Mouse (Mus musculus): ENCODE results near the gene Sobp. TPM values are rescaled to one million over a fixed set of nuclear protein-coding genes. Genes with fewer than 3 reads are reported as not detected.
A peak's percentile ranks its signal among the peaks of the same experiment; 100 is the strongest.

The Sobp gene
- polyA plus RNA-seq, 1 experiment, result 1.8 TPM

GRCm38 (mm10) chr10:43159333-43159732 lies 15.0 kb downstream of the Sobp start:
- Histone ChIP-seq H3K27me3 (ENCODE audit: control insufficient read depth, insufficient read depth, low read length) (no peaks in the 10 kb centered on the region), H3K27ac (ENCODE audit: control insufficient read depth, insufficient read depth, low read depth, low read length) (no peak overlapping the region), H3K4me1 (ENCODE audit: control insufficient read depth, insufficient read depth, low read length) (no peaks in the 10 kb centered on the region; the same call in 1 of the 2 replicates), H3K36me3 (ENCODE audit: control insufficient read depth, insufficient read depth, low read length) (no peaks in the 10 kb centered on the region), H3K4me3 (ENCODE audit: control insufficient read depth, low read depth, low read length) (no peak overlapping the region)
- TF ChIP-seq CTCF (IDR thresholded peaks at IDR 0.05; ENCODE audit: control insufficient read depth, insufficient read depth, insufficient replicate concordance, low read depth, low read length), result no peak
- TF ChIP-seq POLR2A (IDR thresholded peaks at IDR 0.05; ENCODE audit: control insufficient read depth, low read depth, low read length), result no peak

- no peaks in the 10 kb centered on the region for H3K27me3 ChIP-seq (ENCODE audit: control insufficient read depth, insufficient read depth, low read length)
- no peaks in the 10 kb centered on the region; the same call in 1 of the 2 replicates for H3K4me1 ChIP-seq (ENCODE audit: control insufficient read depth, insufficient read depth, low read length)
- H3K36me3 ChIP-seq (ENCODE audit: control insufficient read depth, insufficient read depth, low read length), result no peaks in the 10 kb centered on the region
- H3K27ac ChIP-seq (ENCODE audit: control insufficient read depth, insufficient read depth, low read depth, low read length), result no peak overlapping the region
- TF ChIP-seq POLR2A (IDR thresholded peaks at IDR 0.05; ENCODE audit: control insufficient read depth, low read depth, low read length), result no peak
- TF ChIP-seq CTCF (IDR thresholded peaks at IDR 0.05; ENCODE audit: control insufficient read depth, insufficient read depth, insufficient replicate concordance, low read depth, low read length), result no peak
- H3K4me3 ChIP-seq (ENCODE audit: control insufficient read depth, low read depth, low read length), result no peak overlapping the region
Observed at GRCm38 (mm10) chr10:43158917-43159316, 15.4 kb downstream of the Sobp start.

GRCm38 (mm10) chr10:43155046-43155560 lies 19.2 kb downstream of the Sobp start:
- Histone ChIP-seq H3K36me3 (ENCODE audit: control insufficient read depth, insufficient read depth, low read length) (no peaks in the 10 kb centered on the region), H3K4me3 (ENCODE audit: control insufficient read depth, low read depth, low read length) (peak overlapping the region; percentile 74), H3K4me1 (ENCODE audit: control insufficient read depth, insufficient read depth, low read length) (no peaks in the 10 kb centered on the region; the same call in 1 of the 2 replicates), H3K27ac (ENCODE audit: control insufficient read depth, insufficient read depth, low read depth, low read length) (peak overlapping the region; percentile 5; the same call in 1 of the 2 replicates), H3K27me3 (ENCODE audit: control insufficient read depth, insufficient read depth, low read length) (no peaks in the 10 kb centered on the region)
- TF ChIP-seq CTCF (IDR thresholded peaks at IDR 0.05; ENCODE audit: control insufficient read depth, insufficient read depth, insufficient replicate concordance, low read depth, low read length), result no peak
- TF ChIP-seq POLR2A (IDR thresholded peaks at IDR 0.05; ENCODE audit: control insufficient read depth, low read depth, low read length), result no peak; the same call in 1 of the 2 replicates

- TF ChIP-seq CTCF (IDR thresholded peaks at IDR 0.05; ENCODE audit: control insufficient read depth, insufficient read depth, insufficient replicate concordance, low read depth, low read length) (no peak), POLR2A (IDR thresholded peaks at IDR 0.05; ENCODE audit: control insufficient read depth, low read depth, low read length) (no peak)
- no peak overlapping the region for H3K27ac ChIP-seq (ENCODE audit: control insufficient read depth, insufficient read depth, low read depth, low read length)
- no peaks in the 10 kb centered on the region for H3K27me3 ChIP-seq (ENCODE audit: control insufficient read depth, insufficient read depth, low read length)
- no peaks in the 10 kb centered on the region for H3K36me3 ChIP-seq (ENCODE audit: control insufficient read depth, insufficient read depth, low read length)
- no peaks in the 10 kb centered on the region; the same call in 1 of the 2 replicates for H3K4me1 ChIP-seq (ENCODE audit: control insufficient read depth, insufficient read depth, low read length)
- no peak overlapping the region for H3K4me3 ChIP-seq (ENCODE audit: control insufficient read depth, low read depth, low read length)
Observed at GRCm38 (mm10) chr10:43152643-43153042, 21.7 kb downstream of the Sobp start.

- no peak overlapping the region for H3K27ac ChIP-seq (ENCODE audit: control insufficient read depth, insufficient read depth, low read depth, low read length)
- no peaks in the 10 kb centered on the region for H3K27me3 ChIP-seq (ENCODE audit: control insufficient read depth, insufficient read depth, low read length)
- TF ChIP-seq CTCF (IDR thresholded peaks at IDR 0.05; ENCODE audit: control insufficient read depth, insufficient read depth, insufficient replicate concordance, low read depth, low read length) (no peak), POLR2A (IDR thresholded peaks at IDR 0.05; ENCODE audit: control insufficient read depth, low read depth, low read length) (no peak)
- H3K4me1 ChIP-seq (ENCODE audit: control insufficient read depth, insufficient read depth, low read length), result no peaks in the 10 kb centered on the region; the same call in 1 of the 2 replicates
- H3K36me3 ChIP-seq (ENCODE audit: control insufficient read depth, insufficient read depth, low read length), result no peaks in the 10 kb centered on the region
- no peak overlapping the region for H3K4me3 ChIP-seq (ENCODE audit: control insufficient read depth, low read depth, low read length)
Observed at GRCm38 (mm10) chr10:43148456-43148855, 25.9 kb downstream of the Sobp start.

GRCm38 (mm10) chr10:43143173-43143572 lies 31.2 kb downstream of the Sobp start:
- Histone ChIP-seq H3K4me1 (ENCODE audit: control insufficient read depth, insufficient read depth, low read length) (no peaks in the 10 kb centered on the region; the same call in 1 of the 2 replicates), H3K27me3 (ENCODE audit: control insufficient read depth, insufficient read depth, low read length) (no peaks in the 10 kb centered on the region), H3K36me3 (ENCODE audit: control insufficient read depth, insufficient read depth, low read length) (no peaks in the 10 kb centered on the region), H3K27ac (ENCODE audit: control insufficient read depth, insufficient read depth, low read depth, low read length) (no peak overlapping the region), H3K4me3 (ENCODE audit: control insufficient read depth, low read depth, low read length) (no peak overlapping the region)
- TF ChIP-seq CTCF (IDR thresholded peaks at IDR 0.05; ENCODE audit: control insufficient read depth, insufficient read depth, insufficient replicate concordance, low read depth, low read length) (no peak), POLR2A (IDR thresholded peaks at IDR 0.05; ENCODE audit: control insufficient read depth, low read depth, low read length) (no peak)

DNA sequence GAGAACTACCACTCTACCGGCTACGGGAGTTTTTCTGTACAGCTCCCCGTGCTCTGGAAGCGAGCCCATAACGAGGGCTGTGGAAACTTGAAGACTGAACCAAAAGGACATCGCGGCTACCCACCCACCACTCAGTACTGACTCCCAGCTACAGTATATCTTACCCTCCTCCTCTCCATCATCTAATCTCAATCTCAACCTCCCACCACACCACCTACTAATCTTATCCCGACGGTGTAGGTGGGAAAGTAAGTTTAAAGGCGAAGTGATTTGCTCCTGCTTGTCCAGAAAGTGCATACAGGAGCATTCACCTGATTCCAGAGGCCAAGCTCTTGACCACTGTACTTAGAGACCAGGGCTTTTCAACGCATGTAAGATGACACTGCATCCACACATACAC lies 40.3 kb downstream of the Sobp start:
- H3K27me3 ChIP-seq (ENCODE audit: control insufficient read depth, insufficient read depth, low read length), result no peaks in the 10 kb centered on the region
- no peaks in the 10 kb centered on the region for H3K36me3 ChIP-seq (ENCODE audit: control insufficient read depth, insufficient read depth, low read length)
- no peak overlapping the region for H3K27ac ChIP-seq (ENCODE audit: control insufficient read depth, insufficient read depth, low read depth, low read length)
- TF ChIP-seq CTCF (IDR thresholded peaks at IDR 0.05; ENCODE audit: control insufficient read depth, insufficient read depth, insufficient replicate concordance, low read depth, low read length), result no peak
- TF ChIP-seq POLR2A (IDR thresholded peaks at IDR 0.05; ENCODE audit: control insufficient read depth, low read depth, low read length), result no peak
- H3K4me1 ChIP-seq (ENCODE audit: control insufficient read depth, insufficient read depth, low read length), result no peaks in the 10 kb centered on the region
- H3K4me3 ChIP-seq (ENCODE audit: control insufficient read depth, low read depth, low read length), result no peak overlapping the region

All from testis, adult 2 months (tissue).